Mouse (Mus musculus) urinary bladder, adult 2 months (tissue): Measurements from ENCODE around the gene Fbxo46. TPM values are rescaled to one million over a fixed set of nuclear protein-coding genes. Genes with fewer than 3 reads are reported as not detected.
A peak's percentile ranks its signal among the peaks of the same experiment; 100 is the strongest.

Source experiments
- DNase-seq: peaks from one replicate; pipeline ENCODE4 v3.0.0; 2022; ENCODE audit warnings: low spot score
- polyA plus RNA-seq: library from polyadenylated mRNA; depleted of rRNA; stranded (reverse); fragments of >200 nt; gene quantifications from 2 replicates; pipeline ENCODE4 v1.2.3, GENCODE M21; 2012; rRNA removed

The Fbxo46 gene
- polyA plus RNA-seq, 1 experiment = 7.2 TPM

DNA sequence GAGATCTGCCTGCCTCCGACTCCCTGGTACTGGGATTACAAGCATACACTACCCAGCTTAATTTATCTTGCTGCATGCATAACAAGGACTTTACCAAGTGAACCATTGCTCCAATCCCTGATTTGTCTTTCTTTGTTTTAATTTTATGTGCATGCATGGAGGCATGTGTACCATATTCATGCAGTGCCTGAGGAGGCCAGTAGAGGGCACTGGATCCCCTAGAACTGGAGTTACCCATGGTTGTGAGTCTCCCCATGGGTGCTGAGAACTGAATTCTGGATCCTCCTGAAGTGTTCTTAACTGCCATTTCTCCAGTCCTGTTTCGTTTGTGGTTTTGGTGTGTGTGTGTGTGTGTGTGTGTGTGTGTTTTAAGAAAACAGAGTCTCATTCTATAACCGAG lies 47.3 kb downstream of the Fbxo46 start:
- DNase-seq = no peak

DNA sequence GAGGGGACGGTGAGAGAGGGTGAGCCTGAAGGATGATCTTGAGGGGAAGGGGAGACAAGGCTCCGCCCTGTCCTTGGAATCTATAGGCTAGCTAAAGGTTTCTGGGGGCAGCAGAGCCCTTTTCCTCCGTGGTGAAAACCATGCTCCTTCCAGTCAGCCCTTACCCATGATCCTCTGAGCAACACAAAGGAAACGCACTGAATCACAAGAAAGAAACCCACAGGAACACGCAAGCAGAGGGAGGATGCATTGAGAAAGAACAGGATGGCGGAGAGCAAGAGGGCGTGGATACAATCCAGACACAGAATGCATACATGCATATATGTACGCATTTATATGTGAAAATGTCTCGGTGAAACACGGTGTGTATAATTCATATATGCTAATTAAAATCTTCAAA lies 49.8 kb downstream of the Fbxo46 start:
- no peak for DNase-seq

GRCm38 (mm10) chr7:19170142-19170541 lies 50.5 kb downstream of the Fbxo46 start:
- no peak for DNase-seq

GRCm38 (mm10) chr7:19171831-19172230 lies 52.2 kb downstream of the Fbxo46 start:
- DNase-seq = no peak

GRCm38 (mm10) chr7:19172874-19173273 lies 53.2 kb downstream of the Fbxo46 start:
- no peak for DNase-seq

- no peak for DNase-seq
These were observed 56.3 kb downstream of the Fbxo46 start, which contains the start of gene Eml2 for GRCm38 (mm10) chr7:19175708-19176515. Gene Eml2 (plus strand): TSS chr7:19176421.

DNA sequence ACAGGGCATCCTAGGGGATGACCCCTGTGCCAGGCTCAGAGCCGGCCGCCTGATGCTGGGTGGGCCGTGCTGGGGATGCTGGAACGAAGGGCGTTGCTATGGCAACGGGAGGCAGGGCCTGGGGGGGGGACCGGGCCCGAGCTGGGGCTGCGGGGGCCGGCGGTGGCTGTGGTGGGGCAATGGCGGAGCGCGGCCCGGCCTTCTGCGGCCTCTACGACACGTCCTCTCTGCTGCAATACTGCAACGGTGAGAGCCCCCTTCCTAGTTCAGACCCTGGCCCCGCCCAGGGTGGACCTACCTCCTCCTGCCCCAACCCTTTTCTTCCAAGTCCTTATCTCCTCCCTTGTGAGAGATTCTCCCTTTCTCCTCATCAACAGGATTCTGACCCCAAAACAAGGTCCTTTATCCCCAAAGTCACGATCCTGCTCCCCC lies 56.9 kb downstream of the Fbxo46 start:
- DNase-seq = no peak

- DNase-seq = no peak
These were observed 57.6 kb downstream of the Fbxo46 start for GRCm38 (mm10) chr7:19177216-19177615.

GRCm38 (mm10) chr7:19178035-19178434 lies 58.4 kb downstream of the Fbxo46 start:
- no peak for DNase-seq

DNA sequence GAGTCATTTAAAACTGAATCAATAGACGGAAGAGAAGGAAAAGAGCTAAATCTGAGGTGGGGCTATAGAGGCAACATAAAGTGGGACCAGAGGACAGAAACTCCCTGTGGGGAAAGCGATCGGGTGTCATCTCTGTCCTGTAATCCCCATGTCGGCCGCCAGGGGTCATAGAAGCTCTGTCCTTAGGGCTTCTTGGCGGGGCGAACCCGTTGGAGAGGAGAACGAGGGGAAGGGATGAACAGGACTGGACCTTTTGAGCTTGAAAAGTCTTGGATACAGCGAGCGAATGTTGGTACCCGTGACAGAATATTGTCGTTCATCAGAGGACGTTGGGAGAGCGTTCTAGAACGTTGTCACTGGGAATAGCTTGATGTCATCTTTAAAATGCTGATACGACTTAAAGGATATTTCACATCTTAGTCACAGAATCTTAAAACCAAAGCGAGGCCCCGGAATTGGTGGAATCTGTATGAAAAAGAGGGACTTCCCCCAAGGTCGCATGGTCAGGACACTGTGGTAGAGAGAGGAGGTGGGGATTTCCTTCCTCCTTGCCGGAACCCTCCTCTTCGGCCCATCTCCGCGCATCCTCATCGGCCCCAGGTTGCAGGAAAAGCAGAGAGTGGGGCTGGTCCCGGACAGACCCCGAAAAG lies 58.9 kb downstream of the Fbxo46 start:
- peak; percentile 67 for DNase-seq

DNA sequence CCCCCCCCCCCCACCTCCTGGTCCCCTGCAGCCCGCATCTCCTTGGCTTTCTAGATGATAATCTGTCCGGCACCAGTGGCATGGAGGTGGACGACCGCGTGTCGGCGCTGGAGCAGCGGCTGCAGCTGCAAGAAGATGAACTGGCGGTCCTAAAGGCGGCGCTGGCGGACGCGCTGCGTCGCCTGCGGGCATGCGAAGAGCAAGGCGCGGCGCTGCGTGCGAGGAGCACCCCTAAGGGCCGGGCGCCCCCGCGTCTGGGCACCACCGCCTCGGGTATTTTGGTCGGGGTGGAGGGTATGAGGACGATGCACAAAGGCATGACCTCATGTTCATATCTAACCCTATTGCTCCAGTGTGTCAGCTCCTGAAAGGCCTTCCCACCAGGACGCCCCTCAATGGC lies 59.5 kb downstream of the Fbxo46 start:
- DNase-seq = no peak

- DNase-seq = no peak
These were observed 60.3 kb downstream of the Fbxo46 start for GRCm38 (mm10) chr7:19179936-19180335.

- DNase-seq = no peak
These were observed 61.3 kb downstream of the Fbxo46 start for GRCm38 (mm10) chr7:19180862-19181429.

DNA sequence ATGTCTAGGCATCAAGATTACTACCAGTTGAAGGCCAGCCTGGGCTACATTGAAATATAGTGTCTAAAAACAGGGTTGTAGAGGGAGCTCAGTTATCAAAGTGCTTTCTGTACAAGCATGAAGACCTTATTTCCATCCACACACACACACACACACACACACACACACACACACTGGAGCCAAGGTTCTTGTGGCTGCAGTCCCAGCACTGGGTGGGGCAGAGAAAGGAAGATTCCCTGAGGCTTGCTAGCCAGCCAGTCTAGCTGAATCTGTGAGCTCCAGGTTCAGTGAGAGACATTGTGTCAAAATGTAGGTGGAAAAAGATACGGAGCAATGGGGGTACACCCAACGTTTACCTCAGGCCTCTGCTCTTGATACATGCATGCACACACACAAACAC lies 64.6 kb downstream of the Fbxo46 start:
- no peak for DNase-seq

- no peak for DNase-seq
These were observed 65.1 kb downstream of the Fbxo46 start for GRCm38 (mm10) chr7:19184758-19185157.

Other genes starting within 250 kb of the Fbxo46 start
- gene Pglyrp1, start 248.5 kb upstream of the Fbxo46 start, polyA plus RNA-seq = 3.3 and 3.5 TPM in 2 replicates
- gene Ccdc61, start 209.4 kb upstream of the Fbxo46 start, polyA plus RNA-seq = 26.9 and 31.4 TPM in 2 replicates
- gene Nova2, start 194.0 kb upstream of the Fbxo46 start, polyA plus RNA-seq = 0.48 and 1.0 TPM in 2 replicates
- gene Nanos2, start 132.5 kb upstream of the Fbxo46 start, polyA plus RNA-seq = 0.04 TPM in 1 of 2 replicates, not detected in the other
- 7.5 and 9.5 TPM in 2 replicates for gene Mypop, start 128.6 kb upstream of the Fbxo46 start, polyA plus RNA-seq
- gene Irf2bp1, start 115.8 kb upstream of the Fbxo46 start, polyA plus RNA-seq = 15.8 and 20.3 TPM in 2 replicates
- 0.04 TPM in 1 of 2 replicates, not detected in the other for gene Foxa3, start 96.3 kb upstream of the Fbxo46 start, polyA plus RNA-seq
- gene Sympk, start 95.5 kb upstream of the Fbxo46 start, polyA plus RNA-seq = 35.0 and 43.7 TPM in 2 replicates
- gene Rsph6a, start 65.2 kb upstream of the Fbxo46 start, polyA plus RNA-seq = 0.03 TPM in 1 of 2 replicates, not detected in the other
- gene Dmwd, start 43.6 kb upstream of the Fbxo46 start, polyA plus RNA-seq = 44.9 and 46.4 TPM in 2 replicates
- gene Dmpk, start 36.0 kb upstream of the Fbxo46 start, polyA plus RNA-seq = 525 and 848 TPM in 2 replicates
- 59.1 and 60.2 TPM in 2 replicates for gene Six5, start 25.3 kb upstream of the Fbxo46 start, polyA plus RNA-seq
- 0.13 and 0.40 TPM in 2 replicates for gene Gm4969, start 1.5 kb upstream of the Fbxo46 start, polyA plus RNA-seq
- 11.1 and 13.1 TPM in 2 replicates for gene Qpctl, start 29.4 kb downstream of the Fbxo46 start, polyA plus RNA-seq
- 122 and 124 TPM in 2 replicates for gene Snrpd2, start 29.9 kb downstream of the Fbxo46 start, polyA plus RNA-seq
- gene Gipr, start 46.3 kb downstream of the Fbxo46 start, polyA plus RNA-seq = 0.09 and 0.28 TPM in 2 replicates
- 58.3 and 61.8 TPM in 2 replicates for gene Eml2, start 56.6 kb downstream of the Fbxo46 start, polyA plus RNA-seq
- 13.5 and 14.3 TPM in 2 replicates for gene Gpr4, start 92.7 kb downstream of the Fbxo46 start, polyA plus RNA-seq
- 18.1 and 19.4 TPM in 2 replicates for gene Opa3, start 108.5 kb downstream of the Fbxo46 start, polyA plus RNA-seq
- gene Vasp, start 152.0 kb downstream of the Fbxo46 start, polyA plus RNA-seq = 133 and 146 TPM in 2 replicates
- 0.04 and 0.29 TPM in 2 replicates for gene Ppm1n, start 160.2 kb downstream of the Fbxo46 start, polyA plus RNA-seq
- 36.2 and 45.7 TPM in 2 replicates for gene Rtn2, start 162.8 kb downstream of the Fbxo46 start, polyA plus RNA-seq
- gene Fosb, start 190.2 kb downstream of the Fbxo46 start, polyA plus RNA-seq = 1.5 and 2.6 TPM in 2 replicates
- gene Ercc1, start 224.9 kb downstream of the Fbxo46 start, polyA plus RNA-seq = 42.3 and 47.5 TPM in 2 replicates
- 8.9 and 9.8 TPM in 2 replicates for gene Cd3eap, start 239.6 kb downstream of the Fbxo46 start, polyA plus RNA-seq
- 16.5 and 19.6 TPM in 2 replicates for gene Ppp1r13l, start 239.9 kb downstream of the Fbxo46 start, polyA plus RNA-seq